Mouse (Mus musculus) CH12.LX (cell line): Measurements from ENCODE around the gene Ube2h.

Source experiments
- CHD2 ChIP-seq: IDR thresholded peaks from 2 replicates; pipeline ENCODE4 v1.6.1; 2011; ENCODE audit warnings: low read length, improper control_type of control experiment
- CTCF ChIP-seq, 2 experiments: IDR thresholded peaks in 1 of 2; conservative IDR thresholded peaks in 1 of 2; 2 replicates each; pipeline ENCODE4 v1.5.1; 2011 to 2012; ENCODE audit warnings: low read depth in 2 of 2, low read length in 2 of 2, improper control_type of control experiment in 1 of 2, inconsistent platforms in 1 of 2, mild to moderate bottlenecking in 1 of 2, moderate library complexity in 1 of 2
- E2F4 ChIP-seq: IDR thresholded peaks from 2 replicates; pipeline ENCODE4 v1.6.1; 2011; ENCODE audit warnings: low read depth, low read length, improper control_type of control experiment; ENCODE audit not compliant: insufficient replicate concordance
- ETS1 ChIP-seq: conservative IDR thresholded peaks from 2 replicates; pipeline ENCODE4 v1.6.1; 2012; ENCODE audit warnings: low read depth, mild to moderate bottlenecking, inconsistent platforms, low read length, improper control_type of control experiment, moderate library complexity
- NRF1 ChIP-seq: IDR thresholded peaks from 2 replicates; pipeline ENCODE4 v1.6.1; 2014; ENCODE audit warnings: low read depth, mild to moderate bottlenecking, inconsistent platforms, low read length, improper control_type of control experiment, moderate library complexity
- UBTF ChIP-seq: IDR thresholded peaks from 2 replicates; pipeline ENCODE4 v1.6.1; 2012; ENCODE audit warnings: low read depth, mild to moderate bottlenecking, inconsistent platforms, low read length, improper control_type of control experiment, moderate library complexity

DNA sequence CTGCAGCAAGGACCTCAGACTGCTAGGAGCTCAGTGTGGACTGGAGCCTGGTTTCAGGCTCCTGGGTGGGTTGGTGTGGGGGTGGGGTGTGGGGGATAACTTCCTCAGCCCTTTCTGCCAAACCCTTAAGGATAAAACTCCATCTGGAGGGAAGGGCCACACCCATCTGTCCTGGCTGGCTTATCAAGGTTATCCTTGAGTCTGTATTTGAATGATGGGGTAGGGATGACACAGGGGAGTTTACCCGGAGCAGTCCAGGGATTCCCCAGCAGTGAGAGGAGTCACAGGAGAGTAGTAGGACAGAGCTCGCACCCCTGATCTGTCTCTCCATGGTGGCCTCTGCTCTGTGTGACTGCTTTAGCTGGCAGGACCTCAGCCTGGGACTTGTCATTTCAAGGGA lies 124.0 kb downstream of the Ube2h start:
- TF ChIP-seq CTCF (conservative IDR thresholded peaks at IDR 0.05 in 1 of 2, IDR thresholded peaks at IDR 0.05 in 1 of 2; ENCODE audit: low read depth in 2 of 2, low read length in 2 of 2) (no peak), E2F4 (no peak), CHD2 (no peak), NRF1 (no peak), ETS1 (no peak), UBTF (no peak)
